23 mouse cellular contexts compared by ENCODE assay signal in the genomic region with DNA sequence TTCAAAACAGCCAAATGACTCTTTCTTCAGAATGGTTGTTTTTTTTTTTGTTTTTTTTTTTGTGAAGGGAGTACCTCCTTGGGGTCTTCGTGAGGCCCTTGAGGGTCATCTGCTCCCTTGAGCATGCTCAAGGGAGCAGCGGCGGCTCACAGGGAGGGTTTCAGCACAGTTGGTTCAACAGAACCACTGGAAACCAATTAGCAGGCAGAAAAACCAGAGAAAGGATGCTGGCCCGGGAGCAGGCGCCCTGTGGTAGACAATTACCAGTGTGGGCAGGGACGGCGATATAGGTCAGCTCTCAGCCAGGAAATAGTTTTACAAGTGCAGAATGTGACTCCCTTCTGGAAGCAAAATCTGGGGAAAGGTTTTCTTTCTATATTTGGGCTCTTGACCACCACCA. TPM values are rescaled to one million over a fixed set of nuclear protein-coding genes. Genes with fewer than 3 reads are reported as not detected.
"Had no signal": no experiment of that assay in that cellular context is flagged by ENCODE, and none has a peak within 500 bp of the region (broad histone marks: within the 10 kb centered on the region; RNA-seq: fewer than 3 reads in every experiment).

No protein-coding gene starts in this region.

- DNase-seq: lung, adult 18-20 months; lung, embryonic 14.5 days; lung, postnatal 10 days; lung, postnatal 4 days; right cerebral cortex, adult 18-20 months; right cerebral cortex, postnatal 14 days; right cerebral cortex, postnatal 4 days; spleen, adult 18-20 months; thymus, adult 2 months; thymus, postnatal 36 days had no signal

- H3K4me1 ChIP-seq: liver, embryonic 12.5 days; midbrain, embryonic 13.5 days; neural tube, embryonic 13.5 days had no signal

- H3K4me2 ChIP-seq: liver, embryonic 12.5 days; lung, embryonic 14.5 days; midbrain, embryonic 13.5 days; neural tube, embryonic 13.5 days; neural tube, embryonic 15.5 days had no signal

- H3K9ac ChIP-seq: liver, embryonic 12.5 days; liver, embryonic 14.5 days; lung, embryonic 14.5 days; midbrain, embryonic 13.5 days; neural tube, embryonic 13.5 days; neural tube, embryonic 15.5 days had no signal

- H3K36me3 ChIP-seq: liver, embryonic 12.5 days; midbrain, embryonic 10.5 days; midbrain, embryonic 13.5 days; neural tube, embryonic 13.5 days; neural tube, embryonic 15.5 days had no signal

- H3K9me3 ChIP-seq: midbrain, embryonic 10.5 days; midbrain, embryonic 13.5 days; neural tube, embryonic 13.5 days; neural tube, embryonic 15.5 days had no signal

- H3K4me3 ChIP-seq: liver, embryonic 12.5 days; midbrain, embryonic 10.5 days; midbrain, embryonic 13.5 days; myocyte; neural tube, embryonic 13.5 days; neural tube, embryonic 15.5 days had no signal

- H3K27me3 ChIP-seq: neural tube, embryonic 13.5 days; neural tube, embryonic 15.5 days had no signal

- H3K27ac ChIP-seq: liver, embryonic 12.5 days; liver, embryonic 14.5 days; midbrain, embryonic 10.5 days; midbrain, embryonic 13.5 days; neural tube, embryonic 13.5 days; neural tube, embryonic 15.5 days had no signal

- ATAC-seq: liver, embryonic 12.5 days; midbrain, embryonic 13.5 days; midbrain, embryonic 16.5 days had no signal

RNA-seq across cellular contexts. Expression of a gene that starts 21.0 kb away (rescaled TPM):
- total RNA-seq: megakaryocyte, adult 5-6 weeks; megakaryocyte-erythroid progenitor cell, adult 5-6 weeks had no signal
- polyA plus RNA-seq: liver, embryonic 16.5 days; myocyte; thymus, adult 2 months had no signal

RNA-seq across cellular contexts. Expression of a gene that starts 33.4 kb away (rescaled TPM):
- total RNA-seq: megakaryocyte, adult 5-6 weeks; megakaryocyte-erythroid progenitor cell, adult 5-6 weeks had no signal
- polyA plus RNA-seq: myocyte had no signal

RNA-seq across cellular contexts. Expression of a gene that starts 53.8 kb away (rescaled TPM):
- total RNA-seq: megakaryocyte, adult 5-6 weeks; megakaryocyte-erythroid progenitor cell, adult 5-6 weeks had no signal
- polyA plus RNA-seq: liver, embryonic 12.5 days; liver, embryonic 16.5 days; lung, embryonic 14.5 days; lung, embryonic 16.5 days; midbrain, embryonic 16.5 days; myocyte; neural tube, embryonic 13.5 days; neural tube, embryonic 15.5 days; testis, adult 2 months had no signal
